Mouse (Mus musculus) liver, postnatal 0 days (tissue): Measurements from ENCODE around the gene Ntrk3.

Experiments used
- CTCF ChIP-seq: sonication (generic); IDR thresholded peaks from 2 replicates; pipeline ENCODE4 v1.5.1; 2016; ENCODE audit warnings: antibody characterized with exemption, low read depth
- EP300 ChIP-seq: IDR thresholded peaks from 2 replicates; pipeline ENCODE4 v1.6.1; 2016; ENCODE audit warnings: antibody characterized with exemption, low read depth, mild to moderate bottlenecking

DNA sequence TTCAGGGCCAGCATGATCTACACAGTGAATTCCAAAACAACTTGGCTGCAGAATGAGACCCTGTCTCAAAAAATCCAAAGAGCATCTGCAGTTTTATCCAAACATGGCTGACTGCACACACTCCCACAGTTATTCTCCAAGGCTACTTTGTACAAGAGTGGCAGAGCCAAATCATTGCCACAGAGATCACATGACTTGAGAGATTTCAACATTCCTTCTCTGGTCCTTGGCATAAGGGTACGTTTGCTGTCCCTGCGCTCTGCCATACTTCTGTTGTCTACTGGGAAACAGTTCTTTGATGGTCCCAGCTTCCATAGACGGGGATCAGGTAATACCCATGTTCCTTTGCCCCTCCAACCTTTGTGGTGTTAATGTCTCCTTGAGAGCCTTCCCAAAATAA, 30.7 kb downstream of the Ntrk3 start:
- TF ChIP-seq CTCF (no peak), EP300 (no peak)
